Mouse (Mus musculus) right cerebral cortex, postnatal 4 days (tissue): ENCODE measurements at regions not wholly inside any gene's neighbourhood (a gene's known extent, or its start where the extent isn't known, plus 50 kb on each side); places are given as distances from the start of the nearest gene placed in this dataset.

Experiments
- DNase-seq: peaks from one replicate; pipeline ENCODE4 v3.0.0-alpha.2; 2022

DNA sequence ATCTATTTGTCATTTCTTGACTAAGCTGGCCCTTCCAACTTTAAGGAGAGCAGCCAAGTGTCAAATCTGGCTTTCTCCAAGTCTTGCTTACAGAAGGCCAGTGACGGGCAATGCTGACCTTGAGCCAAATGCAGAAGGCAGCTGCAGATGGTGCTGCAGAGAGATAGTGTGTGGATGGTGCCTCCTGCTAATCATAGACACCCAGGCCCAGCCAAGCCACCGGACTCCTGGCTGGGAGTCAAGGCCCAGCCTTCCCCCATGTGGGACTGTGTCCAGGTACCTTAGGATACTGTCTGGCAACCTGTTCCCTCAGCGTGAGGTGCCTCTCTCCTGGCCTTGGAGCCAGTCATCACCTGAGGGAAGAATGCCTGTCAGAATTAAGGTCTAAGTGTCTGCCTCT lies 319.3 kb downstream of the En1 start:
- no peak for DNase-seq

DNA sequence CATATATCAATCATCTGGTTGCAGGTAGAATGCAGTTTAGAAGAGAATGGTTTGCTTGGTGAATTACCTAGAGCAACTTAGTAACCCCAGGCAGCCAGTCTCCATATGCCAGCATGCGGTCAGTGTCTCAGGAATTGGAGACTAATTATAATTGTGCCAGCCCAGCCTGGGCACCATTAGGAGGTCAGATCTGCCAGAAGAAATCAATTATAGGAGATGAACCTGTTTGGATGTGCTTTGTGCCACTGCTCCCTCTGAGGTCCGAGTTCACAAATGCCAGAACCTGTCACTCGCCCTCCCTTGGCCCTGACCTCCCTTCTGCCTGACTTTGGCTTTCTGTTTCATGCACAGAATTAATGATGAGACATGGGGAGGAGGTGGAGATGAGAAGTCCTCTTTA lies 323.1 kb downstream of the En1 start:
- DNase-seq: no peak

DNA sequence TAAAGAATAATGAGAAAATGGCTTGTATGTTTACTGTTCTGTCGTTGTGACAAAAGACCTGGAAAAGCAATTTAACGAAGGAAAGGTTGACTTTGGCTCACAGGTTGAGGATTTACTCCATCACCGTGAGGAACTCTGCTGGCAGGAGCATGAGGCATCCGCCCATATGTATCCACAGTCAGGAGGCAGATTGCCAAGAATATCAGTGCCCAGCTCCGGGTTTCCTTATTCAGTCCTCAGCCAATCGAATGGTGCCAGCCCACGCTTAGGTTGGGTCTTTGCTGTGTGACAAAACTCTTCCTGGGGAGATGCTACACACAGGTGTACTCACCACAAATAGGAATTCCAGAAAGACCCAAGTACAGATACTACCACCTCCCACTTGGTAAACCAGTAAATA lies 327.9 kb downstream of the En1 start:
- DNase-seq: no peak

DNA sequence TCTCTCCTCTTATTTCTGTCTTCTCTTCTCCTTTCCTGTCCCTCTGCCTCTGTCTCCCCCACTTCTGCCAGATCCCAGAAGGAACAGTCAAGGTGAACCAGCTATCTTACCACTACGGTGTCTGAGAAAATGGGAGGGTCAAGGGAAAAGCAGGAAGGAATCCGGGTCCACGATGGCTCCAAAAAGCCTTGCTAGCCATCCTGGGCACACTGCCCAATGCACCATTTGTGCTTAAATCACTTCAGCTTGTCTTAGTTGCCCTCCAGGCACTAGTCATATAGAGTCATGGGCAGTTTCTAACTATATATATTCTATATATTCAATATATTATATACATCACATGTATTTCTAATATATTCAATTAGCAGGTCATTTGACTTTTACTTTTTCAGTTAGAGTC lies 333.1 kb downstream of the En1 start:
- DNase-seq: no peak

DNA sequence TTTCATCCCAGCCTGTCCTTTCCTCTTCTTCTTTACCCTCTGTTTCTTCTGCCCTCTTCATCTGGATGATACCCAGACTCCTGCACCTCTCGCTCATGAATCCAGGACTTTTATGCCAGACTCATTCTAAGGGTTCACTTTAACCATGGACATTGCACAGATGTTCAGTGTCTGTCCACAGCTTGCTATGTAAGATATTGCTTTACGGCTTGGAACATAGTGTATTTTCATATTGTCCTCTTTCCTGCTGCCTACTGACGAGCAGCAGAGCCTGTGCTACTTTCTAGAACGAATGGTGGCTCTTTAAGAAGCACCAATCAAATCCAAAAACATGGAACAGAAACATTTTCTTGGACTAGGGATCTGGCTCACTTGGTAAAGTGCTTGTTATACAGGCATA lies 341.5 kb downstream of the En1 start:
- no peak for DNase-seq

- no peak for DNase-seq
Measured at GRCm38 (mm10) chr1:120946349-120946748, 344.1 kb downstream of the En1 start.

- DNase-seq: no peak
Measured at GRCm38 (mm10) chr1:120961235-120961634, 359.0 kb downstream of the En1 start.

DNA sequence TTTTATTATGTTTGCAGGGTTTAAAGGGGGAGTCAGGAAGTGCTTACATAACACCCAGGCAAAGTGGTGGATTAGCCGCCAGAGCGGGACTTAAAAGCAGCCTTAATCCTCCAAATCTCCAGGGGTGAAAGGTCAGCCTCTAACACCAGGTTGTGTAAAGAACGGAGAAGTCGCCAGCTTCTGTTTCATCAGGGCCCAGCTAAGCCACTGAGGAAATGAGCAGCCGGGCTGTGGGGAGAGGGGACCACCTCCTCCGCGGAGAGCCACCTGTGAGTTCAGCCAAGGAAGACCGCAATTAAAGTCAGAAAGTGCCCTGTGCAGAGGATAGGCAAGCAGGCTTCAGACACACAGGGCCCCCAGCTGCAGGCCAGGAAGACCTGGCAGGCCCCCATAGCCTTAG lies 359.8 kb downstream of the En1 start:
- DNase-seq: no peak

DNA sequence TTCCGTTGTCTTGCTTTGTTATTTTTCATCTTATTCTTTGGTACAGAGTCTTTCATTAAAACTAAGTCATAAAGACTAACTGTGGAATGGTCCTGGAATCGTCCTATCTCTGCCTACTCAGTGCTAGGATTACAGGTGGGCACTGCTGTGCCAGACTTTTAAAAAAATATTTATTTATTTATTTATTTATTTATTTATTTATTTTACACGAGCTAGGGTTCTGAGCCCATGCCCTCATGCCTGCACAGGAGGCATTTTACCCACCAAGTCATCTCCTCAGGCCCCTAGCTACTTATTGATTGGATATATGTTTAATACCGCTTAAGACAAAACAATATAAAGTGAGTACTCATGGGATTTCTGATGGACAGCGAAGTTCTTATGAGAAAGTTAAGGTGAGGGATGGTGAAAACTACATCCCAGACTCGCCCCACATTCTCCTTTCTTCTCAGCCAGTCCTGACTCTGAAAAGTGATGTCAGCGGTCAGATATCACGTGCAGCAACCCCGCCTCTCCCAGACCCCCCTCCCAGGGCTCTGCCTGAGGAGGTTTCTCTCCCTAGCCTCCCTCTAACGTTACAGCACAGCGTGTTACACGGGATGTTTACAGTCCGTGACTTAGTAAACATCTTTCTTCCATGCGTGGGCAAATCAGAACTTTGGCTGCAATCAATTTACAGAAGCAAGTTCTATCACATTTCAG lies 361.4 kb downstream of the En1 start:
- DNase-seq: no peak

GRCm38 (mm10) chr1:120964179-120964517 lies 361.9 kb downstream of the En1 start:
- DNase-seq: no peak

DNA sequence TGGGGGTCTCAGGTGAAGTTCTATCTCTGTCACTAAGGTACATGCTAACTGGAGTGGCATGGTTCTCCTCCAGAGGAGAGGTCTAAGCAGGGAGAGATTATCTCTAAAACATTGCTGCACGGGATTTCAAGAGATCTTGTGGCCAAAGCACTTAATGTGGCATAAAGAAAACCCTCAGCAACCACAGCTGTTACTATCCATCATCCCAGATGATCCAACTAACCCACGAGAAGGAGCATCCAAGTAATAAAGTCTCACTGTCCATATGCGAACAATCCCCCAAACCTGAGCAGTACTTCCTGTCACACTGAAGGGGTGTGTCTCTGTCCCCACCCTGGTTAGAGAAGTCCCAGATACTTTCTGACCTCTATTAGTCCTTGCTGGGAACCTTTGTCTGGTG lies 363.9 kb downstream of the En1 start:
- DNase-seq: no peak

DNA sequence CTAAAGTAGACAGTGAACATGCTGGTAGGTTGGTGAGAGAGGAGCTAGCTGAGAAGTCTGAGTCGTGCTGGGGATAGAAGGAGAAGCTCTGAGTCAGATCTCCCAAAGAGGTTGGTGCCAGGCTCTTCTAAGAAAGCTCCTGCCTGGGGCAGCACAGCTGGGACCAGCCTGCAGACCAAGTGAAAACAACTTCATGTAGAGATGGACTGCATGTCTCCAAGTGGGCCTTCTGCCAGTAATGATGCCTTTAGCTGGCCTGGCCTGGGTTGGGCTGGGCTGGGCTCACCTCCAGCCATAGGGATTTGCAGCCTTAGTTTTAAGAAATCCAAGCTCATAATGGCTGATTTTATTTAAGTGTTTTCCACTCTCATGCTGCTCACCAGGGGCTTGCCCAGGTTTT lies 357.7 kb downstream of the Insig2 start:
- no peak for DNase-seq

GRCm38 (mm10) chr1:121004535-121004934 lies 327.9 kb downstream of the Insig2 start:
- DNase-seq: no peak

- DNase-seq: no peak
Measured at GRCm38 (mm10) chr1:121005198-121005597, 327.2 kb downstream of the Insig2 start.

DNA sequence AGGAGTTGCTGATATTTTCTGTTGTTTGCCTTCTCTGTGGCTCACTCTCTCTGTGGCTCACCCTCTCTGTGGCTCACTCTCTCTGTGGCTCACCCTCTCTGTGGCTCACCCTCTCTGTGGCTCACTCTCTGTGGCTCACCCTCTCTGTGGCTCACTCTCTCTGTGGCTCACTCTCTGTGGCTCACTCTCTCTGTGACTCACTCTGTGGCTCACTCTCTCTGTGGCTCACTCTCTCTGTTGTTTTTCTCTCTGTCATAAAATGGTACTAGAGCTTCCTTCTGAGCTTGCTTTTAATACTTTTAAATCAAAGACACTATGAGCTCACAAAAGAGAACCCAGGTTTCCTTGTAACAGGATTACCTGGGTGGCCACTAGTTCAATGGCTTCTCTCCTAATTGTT lies 320.3 kb downstream of the Insig2 start:
- DNase-seq: no peak

DNA sequence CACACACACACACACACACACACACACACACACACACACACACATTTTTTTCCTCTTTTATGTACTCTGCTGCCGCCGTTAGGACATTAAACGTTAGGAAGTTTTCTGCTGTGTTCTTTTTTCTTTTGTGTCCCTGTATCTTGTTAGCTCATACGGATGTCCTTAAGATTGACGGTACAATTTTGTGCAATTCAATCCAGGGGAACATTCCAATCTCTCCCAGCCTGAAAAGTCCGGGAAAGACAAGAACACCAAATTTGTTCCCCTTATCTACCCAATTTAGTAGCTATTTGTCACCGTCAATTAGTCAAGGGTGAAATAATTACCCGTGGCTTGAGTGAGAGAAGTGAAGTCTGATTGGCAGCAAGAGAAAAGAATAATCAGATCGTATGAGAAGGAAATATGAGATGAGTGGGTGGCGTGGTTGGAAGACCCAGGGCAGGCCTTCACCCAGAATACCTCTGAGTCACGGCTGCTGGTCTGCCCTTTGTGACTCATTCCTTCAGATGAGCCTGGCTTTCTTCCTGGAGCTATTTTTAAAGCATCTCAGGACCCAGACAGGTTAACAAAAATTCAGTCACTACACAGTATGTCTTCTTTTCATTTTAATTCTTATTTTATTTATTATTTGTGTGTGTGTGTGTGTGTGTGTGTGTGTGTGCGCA lies 318.4 kb downstream of the Insig2 start:
- DNase-seq: no peak

DNA sequence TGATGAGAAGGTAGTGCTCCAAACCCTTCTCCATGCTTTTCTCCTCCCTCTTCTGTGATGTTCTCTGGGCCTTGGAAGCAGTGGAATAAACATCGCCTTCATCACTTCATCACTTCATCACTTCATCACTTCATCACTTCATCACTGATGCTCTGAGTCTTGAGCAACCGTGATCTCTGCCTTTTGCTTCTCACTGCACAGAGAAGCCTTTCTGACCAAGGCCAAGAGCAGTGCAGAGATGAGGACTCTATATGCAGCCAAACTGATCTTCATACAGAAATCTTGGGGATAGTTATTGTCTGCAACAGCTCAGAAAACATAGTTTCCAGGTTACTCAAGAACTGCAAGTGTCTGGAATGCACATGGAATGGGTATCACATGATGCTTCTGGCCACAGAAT lies 303.0 kb downstream of the Insig2 start:
- DNase-seq: no peak

GRCm38 (mm10) chr1:121034761-121035393 lies 297.5 kb downstream of the Insig2 start:
- DNase-seq: no peak

DNA sequence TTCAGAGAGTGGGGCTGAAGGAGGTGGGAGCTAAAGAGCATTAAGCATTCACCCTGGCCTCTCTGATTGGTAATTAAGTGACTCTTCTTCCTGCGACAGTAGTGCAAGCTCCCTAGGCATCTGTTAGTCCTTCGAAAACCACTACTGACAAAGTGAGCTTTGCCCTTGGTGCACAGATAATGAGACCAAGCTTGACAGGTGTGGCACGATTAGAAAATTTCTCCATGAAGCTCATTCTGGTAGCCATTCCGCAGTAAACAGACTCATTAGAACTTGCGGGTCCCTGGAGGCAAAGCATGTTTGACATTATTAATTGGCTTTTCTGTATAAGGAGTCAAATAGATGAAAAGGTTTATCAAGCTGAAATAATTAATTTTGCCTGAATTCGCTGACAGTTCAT lies 285.8 kb downstream of the Insig2 start:
- no peak for DNase-seq

DNA sequence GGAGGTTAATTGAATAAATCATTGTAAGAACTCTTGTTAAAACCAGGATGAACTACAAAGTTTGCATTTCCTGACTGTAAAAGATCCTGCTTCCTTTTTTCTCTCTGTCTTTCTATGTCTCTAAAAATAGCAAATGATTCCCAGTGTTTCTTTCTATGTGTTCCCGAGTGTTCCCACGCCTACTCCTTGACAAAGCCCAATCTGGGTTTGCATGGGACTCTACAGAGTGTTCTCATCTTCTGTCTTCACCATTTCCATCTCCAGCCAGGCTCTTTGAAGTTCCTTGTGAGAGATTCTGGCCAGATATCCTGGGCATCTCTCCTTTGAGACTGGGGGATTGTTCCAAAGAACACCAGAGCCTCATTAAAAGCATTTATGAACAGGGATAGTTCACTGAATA lies 285.0 kb downstream of the Insig2 start:
- no peak for DNase-seq

GRCm38 (mm10) chr1:121049684-121050083 lies 282.7 kb downstream of the Insig2 start:
- DNase-seq: no peak

DNA sequence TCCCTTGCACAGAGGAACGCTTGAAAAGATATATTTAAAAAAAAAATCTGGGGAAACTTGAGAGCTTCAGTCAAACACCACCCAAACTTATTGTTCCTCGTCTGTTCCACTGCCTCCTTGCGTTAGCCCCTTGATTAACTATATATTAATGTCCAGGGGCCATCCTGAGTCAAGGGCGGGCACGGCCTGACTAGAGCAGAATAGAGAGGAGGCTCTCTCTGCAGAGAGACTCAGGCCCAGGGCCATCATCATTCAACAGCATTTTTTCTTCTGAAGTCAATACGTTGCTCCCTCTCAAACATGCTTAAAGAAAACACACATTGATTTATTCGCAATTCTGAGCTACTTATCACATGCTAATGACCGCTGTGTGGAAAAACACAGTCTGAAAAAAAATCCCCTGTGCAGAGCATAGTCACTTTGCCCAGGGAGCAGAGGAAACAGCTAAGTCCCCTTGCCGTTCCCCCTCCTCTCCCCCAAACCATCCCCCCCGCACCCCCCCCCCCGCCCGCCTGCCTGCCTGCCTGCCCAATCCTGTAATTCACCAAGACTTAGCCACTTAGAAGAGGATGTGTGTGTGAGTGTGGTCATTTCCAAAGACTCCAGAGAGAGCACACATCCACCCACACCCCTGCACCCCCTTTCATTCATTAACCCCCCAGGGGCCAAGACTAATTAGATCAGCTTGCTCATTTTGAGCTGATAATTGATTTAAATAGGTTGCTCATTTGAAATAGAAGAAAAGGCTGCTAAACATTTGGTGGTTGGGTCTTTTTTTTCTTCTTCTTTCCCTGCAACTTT lies 281.5 kb downstream of the Insig2 start:
- no peak for DNase-seq

- no peak for DNase-seq
Measured at GRCm38 (mm10) chr1:121051496-121052119, 280.8 kb downstream of the Insig2 start.
